ENCODE assay signal across 8 mouse cellular contexts in the genomic region with DNA sequence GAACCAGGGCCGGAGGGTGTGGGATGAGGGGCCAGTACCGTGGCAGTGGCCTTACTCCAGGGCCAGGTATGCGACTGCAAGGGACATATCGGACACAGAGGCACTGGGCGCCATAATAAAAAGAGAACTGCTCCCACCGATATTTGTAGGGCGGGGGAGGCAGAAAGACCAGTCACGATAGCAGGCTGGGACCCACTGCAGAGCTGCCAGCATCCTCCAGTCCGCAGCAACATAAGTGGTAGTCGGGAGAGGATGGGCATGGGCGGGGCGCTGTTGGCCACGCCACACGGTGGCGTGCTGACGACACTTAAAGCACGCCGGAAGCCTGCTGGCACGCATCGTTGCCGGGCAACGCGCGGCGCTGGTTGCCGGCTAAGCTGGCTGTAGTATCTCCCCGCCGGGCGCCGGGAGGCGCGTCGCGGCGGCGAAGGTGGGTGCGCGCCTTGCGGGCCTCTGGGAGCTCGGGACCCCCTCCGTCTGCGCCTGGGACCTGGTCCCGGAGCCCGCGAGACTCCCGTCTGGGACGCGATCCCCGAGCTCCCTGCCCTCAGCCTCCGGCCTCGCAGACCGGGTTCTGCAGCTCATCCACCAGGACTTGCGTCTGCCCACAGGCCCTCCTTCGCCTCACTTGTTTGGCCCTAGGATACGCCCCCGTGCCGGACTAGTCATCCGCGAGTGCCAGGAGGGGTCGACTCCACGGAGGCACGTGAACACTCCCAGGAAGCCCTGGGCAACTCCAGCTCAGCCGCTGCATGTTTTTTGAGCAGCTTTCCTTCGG. TPM values are rescaled to one million over a fixed set of nuclear protein-coding genes. Genes with fewer than 3 reads are reported as not detected.
DNase-seq lines count a peak whose midpoint lies in the region; ATAC-seq and TF ChIP-seq lines count a peak whose summit lies in the region.

A gene (plus strand): TSS at position 351 of the 778 bp plus-strand sequence.

- WGBS in forebrain, embryonic 11.5 days, result 2% methylated on average over 64 of the region's 64 CpGs
- WGBS in heart, postnatal 0 days, result 1% methylated on average over 56 of the region's 64 CpGs
- WGBS in liver, embryonic 16.5 days (ENCODE audit: insufficient replicate concordance), result 2% methylated on average over 64 of the region's 64 CpGs
- 2% methylated on average over 51 of the region's 64 CpGs for WGBS in neural tube, embryonic 13.5 days

- no peaks in the 10 kb centered on the region for H3K27me3 ChIP-seq in forebrain, embryonic 11.5 days (ENCODE audit: control insufficient read depth, insufficient read depth, low read length)
- no peaks in the 10 kb centered on the region for H3K27me3 ChIP-seq in heart, postnatal 0 days (ENCODE audit: control insufficient read depth, insufficient read depth, low read length)
- H3K27me3 ChIP-seq in liver, embryonic 16.5 days (ENCODE audit: control insufficient read depth, insufficient read depth, low read depth, low read length), result peaks cover 35% of the 10 kb centered on the region
- peaks cover 10% of the 10 kb centered on the region; the same call in 1 of the 2 replicates for H3K27me3 ChIP-seq in neural tube, embryonic 13.5 days
- H3K27me3 ChIP-seq in testis, adult 2 months (ENCODE audit: control insufficient read depth, insufficient read depth, low read length), result no peaks in the 10 kb centered on the region

- no peak within 1 kb of the TSS; the same call in 1 of the 2 replicates for H3K27ac ChIP-seq in forebrain, embryonic 11.5 days (ENCODE audit: low read depth, low read length)
- H3K27ac ChIP-seq in heart, postnatal 0 days (ENCODE audit: low read depth), result peak within 1 kb of the TSS; percentile 21
- H3K27ac ChIP-seq in liver, embryonic 16.5 days (ENCODE audit: low read length), result no peak within 1 kb of the TSS
- peak within 1 kb of the TSS; percentile 85 for H3K27ac ChIP-seq in neural tube, embryonic 13.5 days (replicated peaks)
- H3K27ac ChIP-seq in testis, adult 2 months (ENCODE audit: control insufficient read depth, insufficient read depth, low read depth, low read length), result peak within 1 kb of the TSS; percentile 79

- H3K36me3 ChIP-seq in forebrain, embryonic 11.5 days (ENCODE audit: control insufficient read depth, insufficient read depth, low read length), result no peaks in the 10 kb centered on the region
- H3K36me3 ChIP-seq in heart, postnatal 0 days (replicated peaks; ENCODE audit: control insufficient read depth, insufficient read depth, low read length), result 0 out of 2 replicates have a peak, but pooled peaks cover 2% of the 10 kb centered on the region
- no peaks in the 10 kb centered on the region for H3K36me3 ChIP-seq in liver, embryonic 16.5 days (ENCODE audit: control insufficient read depth, insufficient read depth)
- peaks cover 17% of the 10 kb centered on the region for H3K36me3 ChIP-seq in neural tube, embryonic 13.5 days
- H3K36me3 ChIP-seq in testis, adult 2 months (ENCODE audit: control insufficient read depth, insufficient read depth, low read length), result no peaks in the 10 kb centered on the region

- DNase-seq in CD8-positive naive resting alpha-beta T cell, adult 2 months (ENCODE audit: low read depth in 2 of 2, low spot score in 2 of 2), result peak; percentile 78 to 84
- DNase-seq in c-Kit-positive CD71-negative TER-119-negative erythroid progenitor cells, embryonic 14.5 days (ENCODE audit: low read depth), result peak; percentile 85
- DNase-seq in forebrain, embryonic 11.5 days (ENCODE audit: low spot score), result peak; percentile 93
- DNase-seq in heart, postnatal 0 days (ENCODE audit: low spot score), result peak; percentile 89
- DNase-seq in kidney, postnatal 4 days, result peak; percentile 93 to 96

- TF ChIP-seq POLR2A in testis, adult 2 months (IDR thresholded peaks at IDR 0.05; ENCODE audit: control insufficient read depth, low read depth, low read length), result peak; percentile 80

- no peak for TF ChIP-seq EP300 in heart, postnatal 0 days (IDR thresholded peaks at IDR 0.05; ENCODE audit: low read depth)

- H3K9ac ChIP-seq in forebrain, embryonic 11.5 days (ENCODE audit: low read length), result peak within 1 kb of the TSS; percentile 59
- H3K9ac ChIP-seq in heart, postnatal 0 days (replicated peaks; ENCODE audit: low read depth, low read length), result peak within 1 kb of the TSS; percentile 57
- peak within 1 kb of the TSS; percentile 33; the same call in 1 of the 2 replicates for H3K9ac ChIP-seq in liver, embryonic 16.5 days (ENCODE audit: low read depth, low read length)
- H3K9ac ChIP-seq in neural tube, embryonic 13.5 days, result peak within 1 kb of the TSS; percentile 78

- H3K4me2 ChIP-seq in forebrain, embryonic 11.5 days (ENCODE audit: low read depth, low read length, severe bottlenecking), result peak within 1 kb of the TSS; percentile 96
- H3K4me2 ChIP-seq in heart, postnatal 0 days (ENCODE audit: low read depth, low read length), result peak within 1 kb of the TSS; percentile 83
- peak within 1 kb of the TSS; percentile 78 for H3K4me2 ChIP-seq in liver, embryonic 16.5 days (ENCODE audit: low read depth, low read length)
- peak within 1 kb of the TSS; percentile 98 for H3K4me2 ChIP-seq in neural tube, embryonic 13.5 days

- peak; percentile 92 for ATAC-seq in forebrain, embryonic 11.5 days (replicated peaks; ENCODE audit: low FRiP score)
- ATAC-seq in heart, postnatal 0 days (ENCODE audit: insufficient read depth, low read depth), result peak; percentile 85
- peak; percentile 89 for ATAC-seq in liver, embryonic 16.5 days (ENCODE audit: low read depth)
- peak; percentile 94 for ATAC-seq in neural tube, embryonic 13.5 days (ENCODE audit: low read depth)

- peak; percentile 46 for TF ChIP-seq CTCF in heart, postnatal 0 days (IDR thresholded peaks at IDR 0.05; ENCODE audit: low read depth)
- no peak; the same call in 1 of the 2 replicates for TF ChIP-seq CTCF in testis, adult 2 months (IDR thresholded peaks at IDR 0.05; ENCODE audit: control insufficient read depth, insufficient read depth, insufficient replicate concordance, low read depth, low read length)

- no peaks in the 10 kb centered on the region for H3K9me3 ChIP-seq in forebrain, embryonic 11.5 days (ENCODE audit: control insufficient read depth, low read length)
- no peaks in the 10 kb centered on the region for H3K9me3 ChIP-seq in heart, postnatal 0 days (replicated peaks; ENCODE audit: control insufficient read depth, low read length)
- no peaks in the 10 kb centered on the region for H3K9me3 ChIP-seq in liver, embryonic 16.5 days (replicated peaks; ENCODE audit: control insufficient read depth, low read length)
- no peaks in the 10 kb centered on the region for H3K9me3 ChIP-seq in neural tube, embryonic 13.5 days

- H3K4me3 ChIP-seq in forebrain, embryonic 11.5 days (ENCODE audit: low read depth, low read length), result peak within 1 kb of the TSS; percentile 62
- H3K4me3 ChIP-seq in heart, postnatal 0 days (ENCODE audit: low read depth, low read length), result peak within 1 kb of the TSS; percentile 58
- peak within 1 kb of the TSS; percentile 64 for H3K4me3 ChIP-seq in liver, embryonic 16.5 days (ENCODE audit: low read depth, low read length)
- peak within 1 kb of the TSS; percentile 64 for H3K4me3 ChIP-seq in neural tube, embryonic 13.5 days
- peak within 1 kb of the TSS; percentile 90 for H3K4me3 ChIP-seq in testis, adult 2 months (ENCODE audit: control insufficient read depth, low read depth, low read length)

- peaks cover 10% of the 10 kb centered on the region for H3K4me1 ChIP-seq in forebrain, embryonic 11.5 days (replicated peaks; ENCODE audit: control insufficient read depth, insufficient read depth, low read length)
- peaks cover 26% of the 10 kb centered on the region for H3K4me1 ChIP-seq in heart, postnatal 0 days (ENCODE audit: control insufficient read depth, insufficient read depth)
- H3K4me1 ChIP-seq in liver, embryonic 16.5 days (ENCODE audit: control insufficient read depth, low read depth, low read length), result peaks cover 8% of the 10 kb centered on the region
- peaks cover 27% of the 10 kb centered on the region for H3K4me1 ChIP-seq in neural tube, embryonic 13.5 days (replicated peaks)
- H3K4me1 ChIP-seq in testis, adult 2 months (ENCODE audit: control insufficient read depth, insufficient read depth, low read length), result peaks cover 12% of the 10 kb centered on the region

RNA-seq across cellular contexts. Expression of the gene that starts here (rescaled TPM):
- 12.5 and 15.3 TPM in 2 replicates for polyA plus RNA-seq in forebrain, embryonic 11.5 days (2014; fragmentation: Nextera tagmentation; extraction: Ambion mirVana)
- total RNA-seq in heart, postnatal 0 days (2014; rRNA removed; ENCODE audit: low replicate concordance), result 7.1 and 9.4 TPM in 2 replicates
- 6.7 and 8.2 TPM in 2 replicates for polyA plus RNA-seq in heart, postnatal 0 days (2015; fragmentation: Nextera tagmentation; extraction: Ambion mirVana)
- 0.34 and 0.39 TPM in 2 replicates for polyA plus RNA-seq in liver, embryonic 16.5 days (2015; fragmentation: Nextera tagmentation; extraction: Ambion mirVana)
- polyA plus RNA-seq in neural tube, embryonic 13.5 days (2015; fragmentation: Nextera tagmentation; extraction: Ambion mirVana), result 20.2 and 21.1 TPM in 2 replicates
- polyA plus RNA-seq in testis, adult 2 months (2012; rRNA removed), result 77.8 and 87.0 TPM in 2 replicates

Comparison
In these comparisons a context has a peak if more than half of its experiments do, and no peak if none do; other contexts are left out.
1. Peak in ATAC-seq, H3K4me3 ChIP-seq, H3K9ac ChIP-seq and H3K4me2 ChIP-seq in liver, embryonic 16.5 days; RNA of the gene not detected or under 1 TPM.
2. H3K27ac ChIP-seq: peak in heart, postnatal 0 days (single experiment), neural tube, embryonic 13.5 days (single experiment) and testis, adult 2 months (single experiment); none in forebrain, embryonic 11.5 days (single experiment) and liver, embryonic 16.5 days (single experiment).
3. Peak in every context shown above with its lines, with median percentiles within 50 percentile points of each other: DNase-seq, ATAC-seq, H3K4me2 ChIP-seq, H3K4me3 ChIP-seq and H3K9ac ChIP-seq.